Mouse (Mus musculus): ENCODE measurements around the gene Timeless. TPM values are rescaled to one million over a fixed set of nuclear protein-coding genes. Genes with fewer than 3 reads are reported as not detected.
"Not testable (repeated sequence)": the region's sequence is repeated elsewhere in the genome, so short reads cannot be mapped to it uniquely, and the experiment has no call there.

The Timeless gene
- polyA plus RNA-seq, 1 experiment: 6.4 TPM

- H3K27ac ChIP-seq (ENCODE audit: insufficient read depth, low read depth, low read length): no peak overlapping the region
- TF ChIP-seq CTCF (IDR thresholded peaks at IDR 0.05; ENCODE audit: low read depth, low read length) (peak; percentile 94), POLR2A (IDR thresholded peaks at IDR 0.05; ENCODE audit: borderline replicate concordance, low read depth, low read length) (no peak)
- peaks cover 9% of the 10 kb centered on the region for H3K4me1 ChIP-seq (ENCODE audit: control insufficient read depth, insufficient read depth, low read length)
- no peak overlapping the region for H3K4me3 ChIP-seq (ENCODE audit: insufficient read depth, low read length)
These were observed 52.0 kb downstream of the Timeless start for GRCm38 (mm10) chr10:128283604-128284579.

- H3K4me1 ChIP-seq (ENCODE audit: control insufficient read depth, insufficient read depth, low read length); H3K27ac ChIP-seq (ENCODE audit: insufficient read depth, low read depth, low read length); H3K4me3 ChIP-seq (ENCODE audit: insufficient read depth, low read length): not testable (repeated sequence)
These were observed 58.7 kb downstream of the Timeless start for GRCm38 (mm10) chr10:128290594-128290993.

- H3K4me1 ChIP-seq (ENCODE audit: control insufficient read depth, insufficient read depth, low read length): peaks cover 27% of the 10 kb centered on the region
- H3K4me3 ChIP-seq (ENCODE audit: insufficient read depth, low read length): no peak overlapping the region
- H3K27ac ChIP-seq (ENCODE audit: insufficient read depth, low read depth, low read length): no peak overlapping the region
- no peak for TF ChIP-seq POLR2A (IDR thresholded peaks at IDR 0.05; ENCODE audit: borderline replicate concordance, low read depth, low read length)
- no peak for TF ChIP-seq CTCF (IDR thresholded peaks at IDR 0.05; ENCODE audit: low read depth, low read length)
These were observed 64.7 kb downstream of the Timeless start for GRCm38 (mm10) chr10:128296370-128297090.

- Histone ChIP-seq H3K4me1 (ENCODE audit: control insufficient read depth, insufficient read depth, low read length) (peaks cover 30% of the 10 kb centered on the region), H3K27ac (ENCODE audit: insufficient read depth, low read depth, low read length) (no peak overlapping the region), H3K4me3 (ENCODE audit: insufficient read depth, low read length) (no peak overlapping the region)
- no peak for TF ChIP-seq CTCF (IDR thresholded peaks at IDR 0.05; ENCODE audit: low read depth, low read length)
- no peak for TF ChIP-seq POLR2A (IDR thresholded peaks at IDR 0.05; ENCODE audit: borderline replicate concordance, low read depth, low read length)
These were observed 65.4 kb downstream of the Timeless start for GRCm38 (mm10) chr10:128297221-128297620.

- H3K4me3 ChIP-seq (ENCODE audit: insufficient read depth, low read length): no peak overlapping the region
- no peak for TF ChIP-seq POLR2A (IDR thresholded peaks at IDR 0.05; ENCODE audit: borderline replicate concordance, low read depth, low read length)
- no peak for TF ChIP-seq CTCF (IDR thresholded peaks at IDR 0.05; ENCODE audit: low read depth, low read length)
- peaks cover 33% of the 10 kb centered on the region for H3K4me1 ChIP-seq (ENCODE audit: control insufficient read depth, insufficient read depth, low read length)
- peak overlapping the region; percentile 51 for H3K27ac ChIP-seq (ENCODE audit: insufficient read depth, low read depth, low read length)
These were observed 65.8 kb downstream of the Timeless start for GRCm38 (mm10) chr10:128297622-128298021.

GRCm38 (mm10) chr10:128298243-128298642 lies 66.4 kb downstream of the Timeless start:
- H3K4me3 ChIP-seq (ENCODE audit: insufficient read depth, low read length): peak overlapping the region; percentile 32
- H3K4me1 ChIP-seq (ENCODE audit: control insufficient read depth, insufficient read depth, low read length): peaks cover 33% of the 10 kb centered on the region
- H3K27ac ChIP-seq (ENCODE audit: insufficient read depth, low read depth, low read length): peak overlapping the region; percentile 73
- TF ChIP-seq CTCF (IDR thresholded peaks at IDR 0.05; ENCODE audit: low read depth, low read length): no peak
- TF ChIP-seq POLR2A (IDR thresholded peaks at IDR 0.05; ENCODE audit: borderline replicate concordance, low read depth, low read length): no peak

- Histone ChIP-seq H3K4me3 (ENCODE audit: insufficient read depth, low read length) (peak within 1 kb of the TSS; percentile 32), H3K4me1 (ENCODE audit: control insufficient read depth, insufficient read depth, low read length) (peaks cover 33% of the 10 kb centered on the region), H3K27ac (ENCODE audit: insufficient read depth, low read depth, low read length) (peak within 1 kb of the TSS; percentile 73)
- no peak for TF ChIP-seq CTCF (IDR thresholded peaks at IDR 0.05; ENCODE audit: low read depth, low read length)
- no peak for TF ChIP-seq POLR2A (IDR thresholded peaks at IDR 0.05; ENCODE audit: borderline replicate concordance, low read depth, low read length)
These were observed 66.9 kb downstream of the Timeless start, which contains the start of gene Il23a for GRCm38 (mm10) chr10:128298702-128299171. Il23a (minus strand) TSS chr10:128298752.

GRCm38 (mm10) chr10:128302357-128302756 lies 70.5 kb downstream of the Timeless start:
- TF ChIP-seq CTCF (IDR thresholded peaks at IDR 0.05; ENCODE audit: low read depth, low read length): no peak
- TF ChIP-seq POLR2A (IDR thresholded peaks at IDR 0.05; ENCODE audit: borderline replicate concordance, low read depth, low read length): no peak
- peaks cover 37% of the 10 kb centered on the region for H3K4me1 ChIP-seq (ENCODE audit: control insufficient read depth, insufficient read depth, low read length)
- H3K27ac ChIP-seq (ENCODE audit: insufficient read depth, low read depth, low read length): peak overlapping the region; percentile 89
- H3K4me3 ChIP-seq (ENCODE audit: insufficient read depth, low read length): peak overlapping the region; percentile 75

Other genes starting within 250 kb of the Timeless start
- gene Hsd17b6, start 224.5 kb upstream of the Timeless start, polyA plus RNA-seq (2012; ENCODE audit: insufficient read depth, insufficient read length, missing spikeins): not detected in 2 replicates
- 14.3 and 18.6 TPM in 2 replicates for gene Prim1, start 216.9 kb upstream of the Timeless start, polyA plus RNA-seq (2012; ENCODE audit: insufficient read depth, insufficient read length, missing spikeins)
- gene Naca, start 196.5 kb upstream of the Timeless start, polyA plus RNA-seq (2012; ENCODE audit: insufficient read depth, insufficient read length, missing spikeins): 540 and 609 TPM in 2 replicates
- gene Ptges3, start 173.1 kb upstream of the Timeless start, polyA plus RNA-seq (2012; ENCODE audit: insufficient read depth, insufficient read length, missing spikeins): 152 and 160 TPM in 2 replicates
- gene Atp5b, start 148.8 kb upstream of the Timeless start, polyA plus RNA-seq (2012; ENCODE audit: insufficient read depth, insufficient read length, missing spikeins): 483 and 528 TPM in 2 replicates
- 49.0 and 52.9 TPM in 2 replicates for gene Baz2a, start 140.5 kb upstream of the Timeless start, polyA plus RNA-seq (2012; ENCODE audit: insufficient read depth, insufficient read length, missing spikeins)
- gene Rbms2, start 51.8 kb upstream of the Timeless start, polyA plus RNA-seq (2012; ENCODE audit: insufficient read depth, insufficient read length, missing spikeins): 39.4 and 39.8 TPM in 2 replicates
- gene Gls2, start 37.6 kb upstream of the Timeless start, polyA plus RNA-seq (2012; ENCODE audit: insufficient read depth, insufficient read length, missing spikeins): not detected in 2 replicates
- gene Spryd4, start 20.3 kb upstream of the Timeless start, polyA plus RNA-seq (2012; ENCODE audit: insufficient read depth, insufficient read length, missing spikeins): 5.3 and 6.1 TPM in 2 replicates
- not detected in 2 replicates for gene Mip, start 6.2 kb upstream of the Timeless start, polyA plus RNA-seq (2012; ENCODE audit: insufficient read depth, insufficient read length, missing spikeins)
- gene Apon, start 22.0 kb downstream of the Timeless start, polyA plus RNA-seq (2012; ENCODE audit: insufficient read depth, insufficient read length, missing spikeins): not detected in 2 replicates
- not detected in 2 replicates for gene Apof, start 36.6 kb downstream of the Timeless start, polyA plus RNA-seq (2012; ENCODE audit: insufficient read depth, insufficient read length, missing spikeins)
- gene Stat2, start 38.5 kb downstream of the Timeless start, polyA plus RNA-seq (2012; ENCODE audit: insufficient read depth, insufficient read length, missing spikeins): 89.6 and 94.6 TPM in 2 replicates
- not detected in 2 replicates for gene Il23a, start 66.7 kb downstream of the Timeless start, polyA plus RNA-seq (2012; ENCODE audit: insufficient read depth, insufficient read length, missing spikeins)
- 14.3 and 15.2 TPM in 2 replicates for gene Pan2, start 71.3 kb downstream of the Timeless start, polyA plus RNA-seq (2012; ENCODE audit: insufficient read depth, insufficient read length, missing spikeins)
- 78.6 and 82.6 TPM in 2 replicates for gene Cnpy2, start 90.4 kb downstream of the Timeless start, polyA plus RNA-seq (2012; ENCODE audit: insufficient read depth, insufficient read length, missing spikeins)
- gene Cs, start 105.7 kb downstream of the Timeless start, polyA plus RNA-seq (2012; ENCODE audit: insufficient read depth, insufficient read length, missing spikeins): 98.1 and 109 TPM in 2 replicates
- gene Coq10a, start 136.9 kb downstream of the Timeless start, polyA plus RNA-seq (2012; ENCODE audit: insufficient read depth, insufficient read length, missing spikeins): 40.6 and 46.1 TPM in 2 replicates
- gene Ankrd52, start 145.1 kb downstream of the Timeless start, polyA plus RNA-seq (2012; ENCODE audit: insufficient read depth, insufficient read length, missing spikeins): 33.1 and 34.8 TPM in 2 replicates
- not detected in 2 replicates for gene Slc39a5, start 169.2 kb downstream of the Timeless start, polyA plus RNA-seq (2012; ENCODE audit: insufficient read depth, insufficient read length, missing spikeins)
- gene Nabp2, start 179.4 kb downstream of the Timeless start, polyA plus RNA-seq (2012; ENCODE audit: insufficient read depth, insufficient read length, missing spikeins): 47.2 and 62.7 TPM in 2 replicates
- 42.6 and 47.6 TPM in 2 replicates for gene Rnf41, start 179.6 kb downstream of the Timeless start, polyA plus RNA-seq (2012; ENCODE audit: insufficient read depth, insufficient read length, missing spikeins)
- 101 and 105 TPM in 2 replicates for gene Smarcc2, start 227.2 kb downstream of the Timeless start, polyA plus RNA-seq (2012; ENCODE audit: insufficient read depth, insufficient read length, missing spikeins)

Data from bone marrow macrophage, adult 2 months (primary cell).